Mouse (Mus musculus): ENCODE measurements at regions not wholly inside any gene's neighbourhood (a gene's known extent, or its start where the extent isn't known, plus 50 kb on each side); places are given as distances from the start of the nearest gene placed in this dataset.

GRCm38 (mm10) chr3:52200106-52200505 is 68.0 kb upstream of the Foxo1 start:
- WGBS: 67% methylated on average over 4 of the region's 4 CpGs
- Histone ChIP-seq H3K36me3 (ENCODE audit: control insufficient read depth, insufficient read depth, low read length) (no peaks in the 10 kb centered on the region), H3K27ac (ENCODE audit: low read depth, low read length) (no peak overlapping the region), H3K27me3 (replicated peaks; ENCODE audit: control insufficient read depth, insufficient read depth, low read length) (no peaks in the 10 kb centered on the region), H3K9me3 (replicated peaks; ENCODE audit: control insufficient read depth, low read length) (no peaks in the 10 kb centered on the region; the same call in 1 of the 2 replicates), H3K4me2 (ENCODE audit: low read length) (no peak overlapping the region), H3K9ac (ENCODE audit: low read length) (no peak overlapping the region), H3K4me1 (ENCODE audit: control insufficient read depth, insufficient read depth, low read length) (peaks cover 8% of the 10 kb centered on the region), H3K4me3 (ENCODE audit: low read depth, low read length) (no peak overlapping the region)
- DNase-seq (ENCODE audit: low spot score) (no peak), ATAC-seq (no peak)

GRCm38 (mm10) chr3:52210556-52211302 is 57.4 kb upstream of the Foxo1 start:
- H3K9me3 ChIP-seq (replicated peaks; ENCODE audit: control insufficient read depth, low read length): no peaks in the 10 kb centered on the region
- no peak overlapping the region for H3K4me3 ChIP-seq (ENCODE audit: low read depth, low read length)
- 14% methylated on average over 24 of the region's 24 CpGs for WGBS
- H3K27me3 ChIP-seq (replicated peaks; ENCODE audit: control insufficient read depth, insufficient read depth, low read length): no peaks in the 10 kb centered on the region
- H3K4me2 ChIP-seq (ENCODE audit: low read length): peak overlapping the region; percentile 40
- H3K9ac ChIP-seq (ENCODE audit: low read length): peak overlapping the region; percentile 25; the same call in 1 of the 2 replicates
- DNase-seq (ENCODE audit: low spot score): peak; percentile 29
- H3K36me3 ChIP-seq (ENCODE audit: control insufficient read depth, insufficient read depth, low read length): no peaks in the 10 kb centered on the region
- peaks cover 6% of the 10 kb centered on the region; the same call in 1 of the 2 replicates for H3K4me1 ChIP-seq (ENCODE audit: control insufficient read depth, insufficient read depth, low read length)
- no peak for ATAC-seq
- H3K27ac ChIP-seq (ENCODE audit: low read depth, low read length): peak overlapping the region; percentile 52; the same call in 1 of the 2 replicates

GRCm38 (mm10) chr3:52211303-52211695 is 56.8 kb upstream of the Foxo1 start:
- Histone ChIP-seq H3K4me3 (ENCODE audit: low read depth, low read length) (no peak overlapping the region), H3K4me2 (ENCODE audit: low read length) (peak overlapping the region; percentile 40), H3K27ac (ENCODE audit: low read depth, low read length) (no peak overlapping the region), H3K4me1 (ENCODE audit: control insufficient read depth, insufficient read depth, low read length) (peaks cover 6% of the 10 kb centered on the region; the same call in 1 of the 2 replicates), H3K27me3 (replicated peaks; ENCODE audit: control insufficient read depth, insufficient read depth, low read length) (no peaks in the 10 kb centered on the region), H3K9me3 (replicated peaks; ENCODE audit: control insufficient read depth, low read length) (no peaks in the 10 kb centered on the region), H3K36me3 (ENCODE audit: control insufficient read depth, insufficient read depth, low read length) (no peaks in the 10 kb centered on the region), H3K9ac (ENCODE audit: low read length) (no peak overlapping the region)
- WGBS: 24% methylated on average over 6 of the region's 6 CpGs
- ATAC-seq: no peak
- DNase-seq (ENCODE audit: low spot score): no peak

- no peak overlapping the region for H3K4me2 ChIP-seq (ENCODE audit: low read length)
- no peak overlapping the region for H3K4me3 ChIP-seq (ENCODE audit: low read depth, low read length)
- H3K36me3 ChIP-seq (ENCODE audit: control insufficient read depth, insufficient read depth, low read length): no peaks in the 10 kb centered on the region
- H3K4me1 ChIP-seq (ENCODE audit: control insufficient read depth, insufficient read depth, low read length): peaks cover 6% of the 10 kb centered on the region
- no peak for DNase-seq (ENCODE audit: low spot score)
- H3K9me3 ChIP-seq (replicated peaks; ENCODE audit: control insufficient read depth, low read length): no peaks in the 10 kb centered on the region
- H3K9ac ChIP-seq (ENCODE audit: low read length): no peak overlapping the region
- H3K27ac ChIP-seq (ENCODE audit: low read depth, low read length): no peak overlapping the region
- ATAC-seq: no peak
- 91% methylated on average over 7 of the region's 7 CpGs for WGBS
- no peaks in the 10 kb centered on the region for H3K27me3 ChIP-seq (replicated peaks; ENCODE audit: control insufficient read depth, insufficient read depth, low read length)
Measured at GRCm38 (mm10) chr3:52214114-52214513, 54.0 kb upstream of the Foxo1 start.

GRCm38 (mm10) chr3:52215083-52215482 is 53.1 kb upstream of the Foxo1 start:
- Histone ChIP-seq H3K4me2 (ENCODE audit: low read length) (no peak overlapping the region), H3K9me3 (replicated peaks; ENCODE audit: control insufficient read depth, low read length) (no peaks in the 10 kb centered on the region), H3K4me1 (ENCODE audit: control insufficient read depth, insufficient read depth, low read length) (peaks cover 6% of the 10 kb centered on the region), H3K27me3 (replicated peaks; ENCODE audit: control insufficient read depth, insufficient read depth, low read length) (no peaks in the 10 kb centered on the region), H3K4me3 (ENCODE audit: low read depth, low read length) (no peak overlapping the region), H3K36me3 (ENCODE audit: control insufficient read depth, insufficient read depth, low read length) (no peaks in the 10 kb centered on the region), H3K27ac (ENCODE audit: low read depth, low read length) (no peak overlapping the region), H3K9ac (ENCODE audit: low read length) (no peak overlapping the region)
- no peak for ATAC-seq
- DNase-seq (ENCODE audit: low spot score): no peak
- WGBS: 94% methylated on average over 9 of the region's 9 CpGs
